Mouse (Mus musculus) midbrain, embryonic 16.5 days (tissue): ENCODE results near the gene Slc27a1. TPM values are rescaled to one million over a fixed set of nuclear protein-coding genes. Genes with fewer than 3 reads are reported as not detected.

ENCODE experiments used
- ATAC-seq: fragments of 200-750 bp; cut with Nextera tagmentation; 2 replicates; pipeline ENCODE4 v1.8.0; 2017; ENCODE audit warnings: moderate TSS enrichment
- H3K27ac ChIP-seq: fragments of 300-500 bp; sonication (generic); 2 replicates; pipeline ENCODE4 v1.5.1; 2014; ENCODE audit warnings: mild to moderate bottlenecking, low read length, mixed read lengths
- H3K27me3 ChIP-seq: fragments of 300-500 bp; sonication (generic); 2 replicates; pipeline ENCODE4 v1.6.1; 2014; ENCODE audit warnings: low read depth, low read length, mixed read lengths; ENCODE audit not compliant: control insufficient read depth, insufficient read depth
- H3K36me3 ChIP-seq: fragments of 300-500 bp; sonication (generic); 2 replicates; pipeline ENCODE4 v1.6.1; 2014; ENCODE audit warnings: mild to moderate bottlenecking, low read length, moderate library complexity, mixed read lengths; ENCODE audit not compliant: control insufficient read depth, insufficient read depth
- H3K4me1 ChIP-seq: fragments of 300-500 bp; sonication (generic); 2 replicates; pipeline ENCODE4 v1.6.1; 2014; ENCODE audit warnings: mild to moderate bottlenecking, low read length, mixed read lengths; ENCODE audit not compliant: control insufficient read depth, insufficient read depth
- H3K4me2 ChIP-seq: fragments of 300-500 bp; sonication (generic); 2 replicates; pipeline ENCODE4 v1.6.1; 2014; ENCODE audit warnings: mild to moderate bottlenecking, low read length, mixed read lengths
- H3K4me3 ChIP-seq: fragments of 300-500 bp; sonication (generic); 2 replicates; pipeline ENCODE4 v1.5.1; 2014; ENCODE audit warnings: low read depth, mild to moderate bottlenecking, low read length, moderate library complexity, mixed read lengths
- H3K9ac ChIP-seq: fragments of 300-500 bp; sonication (generic); 2 replicates; pipeline ENCODE4 v1.6.1; 2014; ENCODE audit warnings: low read depth, low read length, mixed read lengths
- H3K9me3 ChIP-seq: fragments of 300-500 bp; sonication (generic); replicated peaks from 2 replicates; pipeline ENCODE4 v1.6.1; 2014; ENCODE audit warnings: mild to moderate bottlenecking, low read length, mixed read lengths; ENCODE audit not compliant: control insufficient read depth, poor library complexity, severe bottlenecking
- WGBS: fragments of 180-500 bp; shearing (Covaris S2); extraction: QIAGEN DNeasy Blood & Tissue Kit; methylation state at CpG from one replicate; pipeline ENCODE4 v1.1.7; 2014; 5-methylcytosine and 5-hydroxymethylcytosine counted together
- polyA plus RNA-seq: library from polyadenylated mRNA; unstranded; fragments of >200 nt; fragmentation: Nextera tagmentation; extraction: Ambion mirVana; gene quantifications from 2 replicates; pipeline ENCODE4 v1.2.1, GENCODE M21; 2015

Slc27a1 gene
- polyA plus RNA-seq, 1 experiment from 2014 or later = 79.2 TPM

- Histone ChIP-seq H3K9me3 (no peaks in the 10 kb centered on the region), H3K4me2 (no peak overlapping the region), H3K27ac (no peak overlapping the region), H3K27me3 (peaks cover 5% of the 10 kb centered on the region; the same call in 1 of the 2 replicates), H3K36me3 (peaks cover 12% of the 10 kb centered on the region), H3K9ac (no peak overlapping the region), H3K4me1 (no peaks in the 10 kb centered on the region), H3K4me3 (no peak overlapping the region)
- WGBS = 71% methylated on average over 7 of the region's 7 CpGs
- ATAC-seq = no peak
Measured at GRCm38 (mm10) chr8:71550754-71551153, 17.9 kb upstream of the Slc27a1 start.

GRCm38 (mm10) chr8:71552770-71553169 is 15.9 kb upstream of the Slc27a1 start:
- ATAC-seq = no peak
- no peak overlapping the region for H3K27ac ChIP-seq
- WGBS = 81% methylated on average over 6 of the region's 6 CpGs
- no peak overlapping the region for H3K4me2 ChIP-seq
- H3K36me3 ChIP-seq = peaks cover 9% of the 10 kb centered on the region
- no peak overlapping the region for H3K9ac ChIP-seq
- H3K27me3 ChIP-seq = peaks cover 20% of the 10 kb centered on the region
- H3K9me3 ChIP-seq = no peaks in the 10 kb centered on the region
- H3K4me3 ChIP-seq = no peak overlapping the region
- no peaks in the 10 kb centered on the region for H3K4me1 ChIP-seq

- Histone ChIP-seq H3K4me3 (no peak overlapping the region), H3K9ac (no peak overlapping the region), H3K36me3 (no peaks in the 10 kb centered on the region), H3K4me2 (no peak overlapping the region), H3K27me3 (peaks cover 32% of the 10 kb centered on the region), H3K27ac (no peak overlapping the region), H3K4me1 (peaks cover 6% of the 10 kb centered on the region), H3K9me3 (no peaks in the 10 kb centered on the region)
- 73% methylated on average over 6 of the region's 6 CpGs for WGBS
- no peak for ATAC-seq
Measured at GRCm38 (mm10) chr8:71554001-71554400, 14.7 kb upstream of the Slc27a1 start.

- no peaks in the 10 kb centered on the region for H3K36me3 ChIP-seq
- H3K27me3 ChIP-seq = peaks cover 39% of the 10 kb centered on the region
- no peak overlapping the region for H3K4me2 ChIP-seq
- H3K4me3 ChIP-seq = no peak overlapping the region
- H3K4me1 ChIP-seq = peaks cover 8% of the 10 kb centered on the region
- H3K9ac ChIP-seq = no peak overlapping the region
- H3K9me3 ChIP-seq = no peaks in the 10 kb centered on the region
- no peak overlapping the region for H3K27ac ChIP-seq
- ATAC-seq = no peak
- 90% methylated on average over 2 of the region's 2 CpGs for WGBS
Measured at GRCm38 (mm10) chr8:71554644-71555043, 14.0 kb upstream of the Slc27a1 start.

GRCm38 (mm10) chr8:71558071-71558957 is 10.4 kb upstream of the Slc27a1 start, which contains the start of gene Tmem221:
Tmem221 (minus strand) TSS chr8:71558871.
- ATAC-seq = no peak

GRCm38 (mm10) chr8:71558958-71559690 is 9.6 kb upstream of the Slc27a1 start:
- Histone ChIP-seq H3K27ac (no peak overlapping the region), H3K4me3 (0 out of 2 replicates have a peak overlapping the region, but pooled peaks have one; percentile 20), H3K4me1 (peaks cover 13% of the 10 kb centered on the region), H3K4me2 (peak overlapping the region; percentile 39), H3K9ac (no peak overlapping the region), H3K36me3 (no peaks in the 10 kb centered on the region), H3K9me3 (no peaks in the 10 kb centered on the region), H3K27me3 (peaks cover 69% of the 10 kb centered on the region)
- ATAC-seq = no peak
- 2% methylated on average over 24 of the region's 24 CpGs for WGBS

More at GRCm38 (mm10) chr8:71558071-71558957, 10.4 kb upstream of the Slc27a1 start, which contains the start of gene Tmem221:
- 5% methylated on average over 70 of the region's 70 CpGs for WGBS
- H3K4me2 ChIP-seq = peak within 1 kb of the TSS; percentile 39
- H3K4me3 ChIP-seq = 0 out of 2 replicates have a peak within 1 kb of the TSS, but pooled peaks have one; percentile 20
- no peaks in the 10 kb centered on the region for H3K9me3 ChIP-seq
- peak within 1 kb of the TSS; percentile 20; the same call in 1 of the 2 replicates for H3K9ac ChIP-seq
- no peak within 1 kb of the TSS for H3K27ac ChIP-seq
- H3K27me3 ChIP-seq = peaks cover 69% of the 10 kb centered on the region
- H3K36me3 ChIP-seq = no peaks in the 10 kb centered on the region
- peaks cover 13% of the 10 kb centered on the region for H3K4me1 ChIP-seq

GRCm38 (mm10) chr8:71560071-71560470 is 8.6 kb upstream of the Slc27a1 start:
- H3K9me3 ChIP-seq = no peaks in the 10 kb centered on the region
- H3K36me3 ChIP-seq = no peaks in the 10 kb centered on the region
- ATAC-seq = no peak
- no peak overlapping the region for H3K27ac ChIP-seq
- no peak overlapping the region for H3K9ac ChIP-seq
- peaks cover 13% of the 10 kb centered on the region for H3K4me1 ChIP-seq
- H3K27me3 ChIP-seq = peaks cover 68% of the 10 kb centered on the region
- no peak overlapping the region for H3K4me3 ChIP-seq
- H3K4me2 ChIP-seq = no peak overlapping the region
- 78% methylated on average over 3 of the region's 3 CpGs for WGBS

- Histone ChIP-seq H3K9ac (no peak overlapping the region), H3K4me1 (peaks cover 13% of the 10 kb centered on the region), H3K27me3 (peaks cover 67% of the 10 kb centered on the region), H3K36me3 (no peaks in the 10 kb centered on the region), H3K4me3 (no peak overlapping the region), H3K4me2 (no peak overlapping the region), H3K27ac (no peak overlapping the region), H3K9me3 (no peaks in the 10 kb centered on the region)
- WGBS = 82% methylated on average over 5 of the region's 5 CpGs
- no peak for ATAC-seq
Measured at GRCm38 (mm10) chr8:71560765-71561164, 7.9 kb upstream of the Slc27a1 start.
